Mouse (Mus musculus) liver, embryonic 12.5 days (tissue): ENCODE measurements around the gene Zbtb7b. TPM values are rescaled to one million over a fixed set of nuclear protein-coding genes. Genes with fewer than 3 reads are reported as not detected.

Experiments
- ATAC-seq: fragments of 200-750 bp; cut with Nextera tagmentation; 2 replicates; pipeline ENCODE4 v1.8.0; 2017; ENCODE audit warnings: moderate number of reproducible peaks, mild to moderate bottlenecking, moderate library complexity
- H3K27ac ChIP-seq: fragments of 300-500 bp; sonication (generic); 2 replicates; pipeline ENCODE4 v1.5.1; 2016; ENCODE audit warnings: mild to moderate bottlenecking
- H3K27me3 ChIP-seq: fragments of 300-500 bp; sonication (generic); replicated peaks from 2 replicates; pipeline ENCODE4 v1.6.1; 2016; ENCODE audit warnings: mild to moderate bottlenecking, moderate library complexity
- H3K36me3 ChIP-seq: fragments of 300-500 bp; sonication (generic); 2 replicates; pipeline ENCODE4 v1.6.1; 2016; ENCODE audit warnings: mild to moderate bottlenecking, moderate library complexity
- H3K4me1 ChIP-seq: fragments of 300-500 bp; sonication (generic); 2 replicates; pipeline ENCODE4 v1.6.1; 2016
- H3K4me2 ChIP-seq: fragments of 300-500 bp; sonication (generic); 2 replicates; pipeline ENCODE4 v1.6.1; 2016; ENCODE audit warnings: mild to moderate bottlenecking, moderate library complexity
- H3K4me3 ChIP-seq: fragments of 300-500 bp; sonication (generic); 2 replicates; pipeline ENCODE4 v1.5.1; 2016; ENCODE audit warnings: mild to moderate bottlenecking, moderate library complexity
- H3K9ac ChIP-seq: fragments of 300-500 bp; sonication (generic); 2 replicates; pipeline ENCODE4 v1.6.1; 2016; ENCODE audit warnings: mild to moderate bottlenecking, moderate library complexity
- H3K9me3 ChIP-seq: fragments of 300-500 bp; sonication (generic); replicated peaks from 2 replicates; pipeline ENCODE4 v1.6.1; 2016; ENCODE audit warnings: mild to moderate bottlenecking, moderate library complexity
- WGBS: fragments of 180-500 bp; shearing (Covaris S2); methylation state at CpG from one replicate; pipeline ENCODE4 v1.1.7; 2016; ENCODE audit not compliant: insufficient replicate concordance; 5-methylcytosine and 5-hydroxymethylcytosine counted together
- polyA plus RNA-seq: library from polyadenylated mRNA; unstranded; fragments of >200 nt; fragmentation: Nextera tagmentation; extraction: Ambion mirVana; gene quantifications from 2 replicates; pipeline ENCODE4 v1.2.1, GENCODE M21; 2016

The Zbtb7b gene
- polyA plus RNA-seq, 1 experiment from 2014 or later, result 1.6 TPM

DNA sequence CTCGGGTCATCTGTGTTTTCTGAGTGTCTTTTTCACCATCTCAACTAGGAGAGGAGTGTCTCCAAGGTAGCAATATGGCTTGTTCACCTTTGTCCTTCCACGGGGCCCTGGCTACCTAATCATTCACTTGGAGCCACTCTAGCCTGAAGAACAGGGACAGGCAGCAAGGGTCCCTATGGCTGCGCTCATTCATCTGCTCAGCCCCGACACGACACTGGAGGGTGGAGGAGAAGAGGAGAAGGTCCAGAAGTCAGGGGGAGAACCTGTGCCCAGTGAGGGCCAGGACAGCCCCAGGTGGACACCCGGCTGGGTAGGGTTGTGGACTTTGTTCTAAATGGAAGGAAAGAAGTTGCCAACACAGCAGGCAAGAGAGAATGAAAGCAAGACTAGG lies 39.1 kb downstream of the Zbtb7b start:
- ATAC-seq, result no peak
- no peaks in the 10 kb centered on the region for H3K36me3 ChIP-seq
- H3K27me3 ChIP-seq, result peaks cover 66% of the 10 kb centered on the region
- H3K4me2 ChIP-seq, result no peak overlapping the region
- no peaks in the 10 kb centered on the region for H3K9me3 ChIP-seq
- H3K4me1 ChIP-seq, result peaks cover 6% of the 10 kb centered on the region; the same call in 1 of the 2 replicates
- H3K27ac ChIP-seq, result no peak overlapping the region
- H3K4me3 ChIP-seq, result no peak overlapping the region
- 59% methylated on average over 6 of the region's 6 CpGs for WGBS
- no peak overlapping the region for H3K9ac ChIP-seq

GRCm38 (mm10) chr3:89354816-89355511 lies 39.6 kb downstream of the Zbtb7b start:
- no peak for ATAC-seq
- Histone ChIP-seq H3K4me1 (peaks cover 12% of the 10 kb centered on the region), H3K4me2 (no peak overlapping the region), H3K27me3 (peaks cover 72% of the 10 kb centered on the region), H3K9ac (no peak overlapping the region), H3K36me3 (no peaks in the 10 kb centered on the region), H3K27ac (no peak overlapping the region), H3K9me3 (no peaks in the 10 kb centered on the region), H3K4me3 (no peak overlapping the region)
- WGBS, result 9% methylated on average over 5 of the region's 5 CpGs

GRCm38 (mm10) chr3:89351271-89351670 lies 43.3 kb downstream of the Zbtb7b start:
- Histone ChIP-seq H3K4me3 (no peak overlapping the region), H3K36me3 (no peaks in the 10 kb centered on the region), H3K9ac (no peak overlapping the region), H3K4me2 (no peak overlapping the region), H3K9me3 (no peaks in the 10 kb centered on the region), H3K4me1 (peaks cover 25% of the 10 kb centered on the region), H3K27ac (no peak overlapping the region), H3K27me3 (peaks cover 87% of the 10 kb centered on the region)
- WGBS, result 58% methylated on average over 5 of the region's 5 CpGs
- ATAC-seq, result no peak

GRCm38 (mm10) chr3:89349869-89350501 lies 44.6 kb downstream of the Zbtb7b start, which contains the start of gene Adam15:
Gene Adam15, minus strand, starts transcription at chr3:89349996.
- H3K4me1 ChIP-seq, result peaks cover 25% of the 10 kb centered on the region
- ATAC-seq, result peak; percentile 76
- H3K4me2 ChIP-seq, result peak within 1 kb of the TSS; percentile 81
- peak within 1 kb of the TSS; percentile 52 for H3K9ac ChIP-seq
- whole genome bisulfite sequencing, result 1% methylated on average over 59 of the region's 59 CpGs
- H3K36me3 ChIP-seq, result no peaks in the 10 kb centered on the region
- H3K4me3 ChIP-seq, result peak within 1 kb of the TSS; percentile 60
- H3K9me3 ChIP-seq, result no peaks in the 10 kb centered on the region
- peaks cover 78% of the 10 kb centered on the region for H3K27me3 ChIP-seq
- H3K27ac ChIP-seq, result no peak within 1 kb of the TSS

- peaks cover 21% of the 10 kb centered on the region for H3K4me1 ChIP-seq
- no peak for ATAC-seq
- H3K27ac ChIP-seq, result no peak overlapping the region
- 4% methylated on average over 38 of the region's 38 CpGs for WGBS
- peak overlapping the region; percentile 60 for H3K4me3 ChIP-seq
- H3K27me3 ChIP-seq, result peaks cover 74% of the 10 kb centered on the region
- H3K9ac ChIP-seq, result peak overlapping the region; percentile 52
- H3K36me3 ChIP-seq, result no peaks in the 10 kb centered on the region
- H3K4me2 ChIP-seq, result peak overlapping the region; percentile 81
- no peaks in the 10 kb centered on the region for H3K9me3 ChIP-seq
Measured at GRCm38 (mm10) chr3:89348911-89349868, 45.4 kb downstream of the Zbtb7b start.

DNA sequence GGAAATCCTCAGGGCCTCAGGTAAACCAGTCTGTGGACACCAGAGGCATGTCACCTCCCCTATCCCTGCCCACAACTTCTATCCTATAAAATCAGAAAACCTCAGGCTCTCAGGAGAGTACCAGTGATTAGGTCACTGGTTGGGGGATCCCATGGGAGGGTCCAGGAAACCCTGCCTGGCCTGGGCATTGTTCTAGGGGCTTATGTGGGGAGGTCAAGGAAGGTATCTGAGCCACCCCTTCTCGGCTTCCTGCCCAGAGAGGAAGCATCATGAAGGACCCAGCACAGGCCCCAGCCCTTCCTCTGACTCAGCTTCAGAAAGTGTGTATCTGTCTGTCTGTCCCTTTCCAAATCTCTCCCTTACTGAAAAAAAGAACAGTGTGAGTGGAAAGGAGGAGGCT lies 46.7 kb downstream of the Zbtb7b start:
- H3K9me3 ChIP-seq, result no peaks in the 10 kb centered on the region
- H3K27ac ChIP-seq, result no peak overlapping the region
- peaks cover 62% of the 10 kb centered on the region for H3K27me3 ChIP-seq
- 9% methylated on average over 1 of the region's 1 CpGs for WGBS
- no peak overlapping the region for H3K4me2 ChIP-seq
- H3K4me3 ChIP-seq, result no peak overlapping the region
- H3K36me3 ChIP-seq, result no peaks in the 10 kb centered on the region
- no peak overlapping the region for H3K9ac ChIP-seq
- peaks cover 19% of the 10 kb centered on the region for H3K4me1 ChIP-seq
- ATAC-seq, result no peak

- Histone ChIP-seq H3K9ac (no peak overlapping the region), H3K36me3 (no peaks in the 10 kb centered on the region), H3K27ac (no peak overlapping the region), H3K4me2 (no peak overlapping the region), H3K9me3 (no peaks in the 10 kb centered on the region), H3K27me3 (peaks cover 52% of the 10 kb centered on the region), H3K4me1 (peaks cover 19% of the 10 kb centered on the region), H3K4me3 (no peak overlapping the region)
- no peak for ATAC-seq
- WGBS, result 58% methylated on average over 10 of the region's 10 CpGs
Measured at GRCm38 (mm10) chr3:89346815-89347540, 47.6 kb downstream of the Zbtb7b start.

- Histone ChIP-seq H3K4me2 (no peak overlapping the region), H3K4me3 (no peak overlapping the region), H3K9ac (no peak overlapping the region), H3K27ac (no peak overlapping the region), H3K27me3 (peaks cover 32% of the 10 kb centered on the region), H3K36me3 (no peaks in the 10 kb centered on the region), H3K9me3 (no peaks in the 10 kb centered on the region), H3K4me1 (peaks cover under 1% of the 10 kb centered on the region)
- WGBS, result 77% methylated on average over 7 of the region's 7 CpGs
- no peak for ATAC-seq
Measured at GRCm38 (mm10) chr3:89343279-89343678, 51.3 kb downstream of the Zbtb7b start.

DNA sequence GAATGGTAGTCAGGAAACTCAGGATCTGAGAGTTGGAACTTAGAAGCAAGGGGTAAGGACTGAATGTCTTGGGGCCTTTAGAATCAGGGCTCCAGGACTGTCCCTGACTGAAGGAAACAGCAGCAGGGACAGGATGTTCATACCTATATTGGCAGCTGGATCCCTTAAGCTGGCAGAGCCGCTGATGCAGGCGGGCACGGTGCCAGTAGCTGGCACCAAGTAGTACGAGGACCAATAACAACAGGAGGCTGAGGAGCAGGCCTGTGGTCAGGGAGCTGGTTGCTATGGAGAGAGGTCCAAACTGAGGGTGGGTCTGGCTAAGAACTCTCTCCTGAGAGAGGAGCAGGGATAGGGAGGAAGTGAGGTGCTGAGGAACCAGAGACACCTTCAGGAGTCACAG lies 52.8 kb downstream of the Zbtb7b start:
- Histone ChIP-seq H3K27me3 (peaks cover 34% of the 10 kb centered on the region), H3K4me1 (peaks cover 14% of the 10 kb centered on the region), H3K9ac (no peak overlapping the region), H3K9me3 (no peaks in the 10 kb centered on the region), H3K27ac (no peak overlapping the region), H3K4me2 (no peak overlapping the region), H3K4me3 (no peak overlapping the region), H3K36me3 (no peaks in the 10 kb centered on the region)
- WGBS, result 79% methylated on average over 4 of the region's 4 CpGs
- ATAC-seq, result no peak

DNA sequence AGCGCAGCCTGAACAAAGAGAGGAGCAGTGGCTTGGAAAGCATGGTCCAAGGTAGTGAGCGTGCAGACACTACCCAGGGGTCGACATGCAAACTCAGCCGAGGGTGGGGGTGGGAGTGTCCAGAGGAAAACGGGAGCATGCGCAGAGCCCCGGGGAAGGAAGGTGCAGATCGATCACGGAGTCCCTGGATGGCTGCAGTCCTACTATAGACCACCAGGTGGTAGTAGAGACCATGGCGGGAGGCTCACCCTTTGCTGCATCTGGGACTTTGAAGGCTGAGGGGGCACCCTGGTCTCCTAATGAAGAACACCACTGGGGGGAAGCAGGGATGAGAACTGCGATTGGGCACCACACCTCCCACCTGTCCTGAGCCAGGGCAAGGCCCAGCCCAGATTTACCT lies 54.1 kb downstream of the Zbtb7b start:
- H3K4me2 ChIP-seq, result peak overlapping the region; percentile 41
- peaks cover 43% of the 10 kb centered on the region for H3K27me3 ChIP-seq
- ATAC-seq, result no peak; the same call in 1 of the 2 replicates
- 0 out of 2 replicates have a peak overlapping the region, but pooled peaks have one; percentile 8 for H3K4me3 ChIP-seq
- H3K4me1 ChIP-seq, result peaks cover 20% of the 10 kb centered on the region
- 11% methylated on average over 11 of the region's 11 CpGs for WGBS
- no peaks in the 10 kb centered on the region for H3K36me3 ChIP-seq
- no peak overlapping the region for H3K9ac ChIP-seq
- no peaks in the 10 kb centered on the region for H3K9me3 ChIP-seq
- no peak overlapping the region for H3K27ac ChIP-seq

GRCm38 (mm10) chr3:89339416-89339815 lies 55.2 kb downstream of the Zbtb7b start:
- H3K27me3 ChIP-seq, result peaks cover 53% of the 10 kb centered on the region
- no peak overlapping the region for H3K27ac ChIP-seq
- no peaks in the 10 kb centered on the region for H3K36me3 ChIP-seq
- no peak overlapping the region for H3K4me3 ChIP-seq
- H3K9me3 ChIP-seq, result no peaks in the 10 kb centered on the region
- no peak overlapping the region for H3K4me2 ChIP-seq
- no peak overlapping the region for H3K9ac ChIP-seq
- no peak for ATAC-seq
- H3K4me1 ChIP-seq, result peaks cover 20% of the 10 kb centered on the region
- WGBS, result 29% methylated on average over 8 of the region's 8 CpGs
